Mouse (Mus musculus): Measurements from ENCODE around the gene Spdef. TPM values are rescaled to one million over a fixed set of nuclear protein-coding genes. Genes with fewer than 3 reads are reported as not detected.
A peak's percentile ranks its signal among the peaks of the same experiment; 100 is the strongest.

The Spdef gene
- 4.8 and 4.9 TPM in 2 replicates for polyA plus RNA-seq (2012; rRNA removed)

- TF ChIP-seq POLR2A (IDR thresholded peaks at IDR 0.05; ENCODE audit: control insufficient read depth, low read depth, low read length) = no peak
- TF ChIP-seq CTCF (IDR thresholded peaks at IDR 0.05; ENCODE audit: control insufficient read depth, insufficient read depth, insufficient replicate concordance, low read depth, low read length) = no peak
- Histone ChIP-seq H3K27ac (ENCODE audit: control insufficient read depth, insufficient read depth, low read depth, low read length) (no peak within 1 kb of the TSS), H3K36me3 (ENCODE audit: control insufficient read depth, insufficient read depth, low read length) (no peaks in the 10 kb centered on the region), H3K4me1 (ENCODE audit: control insufficient read depth, insufficient read depth, low read length) (no peaks in the 10 kb centered on the region; the same call in 1 of the 2 replicates), H3K27me3 (ENCODE audit: control insufficient read depth, insufficient read depth, low read length) (no peaks in the 10 kb centered on the region), H3K4me3 (ENCODE audit: control insufficient read depth, low read depth, low read length) (no peak within 1 kb of the TSS)
These were observed at the start of gene Spdef for GRCm38 (mm10) chr17:27728770-27729169. Spdef (minus strand) TSS chr17:27728955.

- no peak overlapping the region for H3K4me3 ChIP-seq (ENCODE audit: control insufficient read depth, low read depth, low read length)
- TF ChIP-seq POLR2A (IDR thresholded peaks at IDR 0.05; ENCODE audit: control insufficient read depth, low read depth, low read length) (no peak), CTCF (IDR thresholded peaks at IDR 0.05; ENCODE audit: control insufficient read depth, insufficient read depth, insufficient replicate concordance, low read depth, low read length) (no peak)
- H3K27me3 ChIP-seq (ENCODE audit: control insufficient read depth, insufficient read depth, low read length) = no peaks in the 10 kb centered on the region
- no peaks in the 10 kb centered on the region for H3K36me3 ChIP-seq (ENCODE audit: control insufficient read depth, insufficient read depth, low read length)
- no peak overlapping the region for H3K27ac ChIP-seq (ENCODE audit: control insufficient read depth, insufficient read depth, low read depth, low read length)
- H3K4me1 ChIP-seq (ENCODE audit: control insufficient read depth, insufficient read depth, low read length) = 0 out of 2 replicates have a peak, but pooled peaks cover 2% of the 10 kb centered on the region
These were observed 49.1 kb upstream of the Spdef start for GRCm38 (mm10) chr17:27777823-27778222.

- H3K36me3 ChIP-seq (ENCODE audit: control insufficient read depth, insufficient read depth, low read length) = no peaks in the 10 kb centered on the region
These were observed 45.4 kb upstream of the Spdef start for GRCm38 (mm10) chr17:27774198-27774597.

GRCm38 (mm10) chr17:27771616-27772015, 42.9 kb upstream of the Spdef start:
- Histone ChIP-seq H3K36me3 (ENCODE audit: control insufficient read depth, insufficient read depth, low read length) (no peaks in the 10 kb centered on the region), H3K27me3 (ENCODE audit: control insufficient read depth, insufficient read depth, low read length) (no peaks in the 10 kb centered on the region), H3K27ac (ENCODE audit: control insufficient read depth, insufficient read depth, low read depth, low read length) (no peak overlapping the region), H3K4me3 (ENCODE audit: control insufficient read depth, low read depth, low read length) (no peak overlapping the region), H3K4me1 (ENCODE audit: control insufficient read depth, insufficient read depth, low read length) (no peaks in the 10 kb centered on the region)
- TF ChIP-seq POLR2A (IDR thresholded peaks at IDR 0.05; ENCODE audit: control insufficient read depth, low read depth, low read length) = no peak
- TF ChIP-seq CTCF (IDR thresholded peaks at IDR 0.05; ENCODE audit: control insufficient read depth, insufficient read depth, insufficient replicate concordance, low read depth, low read length) = no peak

More at GRCm38 (mm10) chr17:27774198-27774597, 45.4 kb upstream of the Spdef start:
- no peak overlapping the region for H3K27ac ChIP-seq (ENCODE audit: control insufficient read depth, insufficient read depth, low read depth, low read length)
- no peak overlapping the region for H3K4me3 ChIP-seq (ENCODE audit: control insufficient read depth, low read depth, low read length)
- H3K4me1 ChIP-seq (ENCODE audit: control insufficient read depth, insufficient read depth, low read length) = 0 out of 2 replicates have a peak, but pooled peaks cover 2% of the 10 kb centered on the region
- TF ChIP-seq CTCF (IDR thresholded peaks at IDR 0.05; ENCODE audit: control insufficient read depth, insufficient read depth, insufficient replicate concordance, low read depth, low read length) (no peak), POLR2A (IDR thresholded peaks at IDR 0.05; ENCODE audit: control insufficient read depth, low read depth, low read length) (no peak)
- H3K27me3 ChIP-seq (ENCODE audit: control insufficient read depth, insufficient read depth, low read length) = no peaks in the 10 kb centered on the region

GRCm38 (mm10) chr17:27768817-27769542, 40.2 kb upstream of the Spdef start:
- Histone ChIP-seq H3K4me1 (ENCODE audit: control insufficient read depth, insufficient read depth, low read length) (no peaks in the 10 kb centered on the region), H3K36me3 (ENCODE audit: control insufficient read depth, insufficient read depth, low read length) (no peaks in the 10 kb centered on the region; the same call in 1 of the 2 replicates), H3K4me3 (ENCODE audit: control insufficient read depth, low read depth, low read length) (no peak overlapping the region), H3K27me3 (ENCODE audit: control insufficient read depth, insufficient read depth, low read length) (no peaks in the 10 kb centered on the region), H3K27ac (ENCODE audit: control insufficient read depth, insufficient read depth, low read depth, low read length) (no peak overlapping the region)
- TF ChIP-seq CTCF (IDR thresholded peaks at IDR 0.05; ENCODE audit: control insufficient read depth, insufficient read depth, insufficient replicate concordance, low read depth, low read length) = peak; percentile 71; the same call in 1 of the 2 replicates
- TF ChIP-seq POLR2A (IDR thresholded peaks at IDR 0.05; ENCODE audit: control insufficient read depth, low read depth, low read length) = no peak

GRCm38 (mm10) chr17:27767543-27767942, 38.8 kb upstream of the Spdef start:
- TF ChIP-seq CTCF (IDR thresholded peaks at IDR 0.05; ENCODE audit: control insufficient read depth, insufficient read depth, insufficient replicate concordance, low read depth, low read length) (no peak), POLR2A (IDR thresholded peaks at IDR 0.05; ENCODE audit: control insufficient read depth, low read depth, low read length) (no peak)
- no peaks in the 10 kb centered on the region for H3K4me1 ChIP-seq (ENCODE audit: control insufficient read depth, insufficient read depth, low read length)
- H3K27ac ChIP-seq (ENCODE audit: control insufficient read depth, insufficient read depth, low read depth, low read length) = no peak overlapping the region
- no peaks in the 10 kb centered on the region for H3K27me3 ChIP-seq (ENCODE audit: control insufficient read depth, insufficient read depth, low read length)
- no peaks in the 10 kb centered on the region; the same call in 1 of the 2 replicates for H3K36me3 ChIP-seq (ENCODE audit: control insufficient read depth, insufficient read depth, low read length)
- no peak overlapping the region for H3K4me3 ChIP-seq (ENCODE audit: control insufficient read depth, low read depth, low read length)

GRCm38 (mm10) chr17:27767120-27767519, 38.4 kb upstream of the Spdef start:
- H3K27me3 ChIP-seq (ENCODE audit: control insufficient read depth, insufficient read depth, low read length) = no peaks in the 10 kb centered on the region
- H3K4me3 ChIP-seq (ENCODE audit: control insufficient read depth, low read depth, low read length) = no peak overlapping the region
- no peaks in the 10 kb centered on the region; the same call in 1 of the 2 replicates for H3K36me3 ChIP-seq (ENCODE audit: control insufficient read depth, insufficient read depth, low read length)
- no peaks in the 10 kb centered on the region for H3K4me1 ChIP-seq (ENCODE audit: control insufficient read depth, insufficient read depth, low read length)
- TF ChIP-seq CTCF (IDR thresholded peaks at IDR 0.05; ENCODE audit: control insufficient read depth, insufficient read depth, insufficient replicate concordance, low read depth, low read length) (no peak), POLR2A (IDR thresholded peaks at IDR 0.05; ENCODE audit: control insufficient read depth, low read depth, low read length) (no peak)
- no peak overlapping the region for H3K27ac ChIP-seq (ENCODE audit: control insufficient read depth, insufficient read depth, low read depth, low read length)
